Mouse (Mus musculus): ENCODE data around the gene Pptc7. TPM values are rescaled to one million over a fixed set of nuclear protein-coding genes. Genes with fewer than 3 reads are reported as not detected.

The Pptc7 gene
- polyA plus RNA-seq, 1 experiment from 2014 or later = 8.3 TPM

DNA sequence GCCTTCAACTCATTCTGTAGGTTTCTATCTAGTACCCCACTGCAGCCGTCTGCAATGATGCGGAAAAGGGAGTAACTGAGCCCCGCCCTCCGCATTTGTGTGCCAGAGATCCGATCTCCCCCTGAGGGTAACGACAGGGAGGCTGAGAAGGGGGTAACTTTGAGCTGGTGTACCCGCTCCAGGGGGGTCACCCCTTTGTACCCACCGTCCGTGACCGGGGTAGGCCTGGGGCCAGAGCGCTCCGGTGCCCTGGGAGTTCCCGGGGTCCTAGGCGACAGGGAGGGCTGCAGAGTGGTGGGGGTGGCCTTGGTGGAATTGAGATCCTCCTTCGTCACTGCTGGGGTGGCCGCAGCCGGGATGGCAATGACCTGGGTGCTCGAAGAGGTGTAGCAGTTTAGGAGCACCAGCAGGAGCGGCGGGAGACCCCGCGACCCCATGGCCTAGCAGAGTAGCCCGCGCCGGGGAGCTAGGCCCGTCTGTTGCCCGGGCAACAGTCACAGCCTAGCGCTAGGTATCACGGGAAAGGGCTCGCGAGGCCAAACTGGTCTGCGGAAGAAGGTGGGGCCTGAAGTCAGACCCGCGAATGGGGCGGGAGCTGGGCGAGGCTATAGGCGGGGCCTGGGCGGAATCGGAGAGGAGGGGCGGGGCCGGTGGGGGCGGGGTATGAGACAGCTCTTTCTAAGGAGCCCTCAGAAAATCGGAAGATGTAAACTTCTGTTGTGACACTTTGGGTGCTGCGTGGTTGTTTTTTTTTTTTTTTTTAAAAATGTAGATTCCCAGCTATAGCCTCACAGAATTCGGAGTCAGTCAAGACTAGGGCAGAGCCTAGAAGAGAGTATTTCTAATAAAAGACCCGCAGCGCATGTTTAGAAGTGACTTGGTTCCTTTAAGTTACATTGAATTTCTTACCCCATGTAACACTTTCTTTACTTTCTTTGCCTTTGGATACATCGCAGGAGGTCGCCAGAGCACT is 19.9 kb upstream of the Pptc7 start, which contains the start of gene Tctn1:
TSS of gene Tctn1 (minus strand) at position 528 of the 973 bp plus-strand sequence.
- H3K4me1 ChIP-seq (ENCODE audit: control insufficient read depth, insufficient read depth, low read length) = peaks cover 8% of the 10 kb centered on the region; the same call in 1 of the 2 replicates
- no peaks in the 10 kb centered on the region for H3K36me3 ChIP-seq (ENCODE audit: control insufficient read depth, insufficient read depth, low read length)
- no peaks in the 10 kb centered on the region for H3K27me3 ChIP-seq (ENCODE audit: control insufficient read depth, insufficient read depth, low read length)
- no peaks in the 10 kb centered on the region for H3K9me3 ChIP-seq (replicated peaks; ENCODE audit: control insufficient read depth, low read length)
- peak within 1 kb of the TSS; percentile 75 for H3K4me3 ChIP-seq (replicated peaks; ENCODE audit: low read length)
- H3K4me2 ChIP-seq (ENCODE audit: low read depth, low read length) = peak within 1 kb of the TSS; percentile 53
- peak; percentile 98 for ATAC-seq (ENCODE audit: insufficient read depth, low FRiP score)
- 1% methylated on average over 49 of the region's 49 CpGs for WGBS
- 0 out of 2 replicates have a peak within 1 kb of the TSS, but pooled peaks have one; percentile 34 for H3K27ac ChIP-seq (ENCODE audit: low read length)
- peak within 1 kb of the TSS; percentile 83 for H3K9ac ChIP-seq (ENCODE audit: low read length)

- no peak overlapping the region for H3K4me3 ChIP-seq (replicated peaks; ENCODE audit: low read length)
- no peaks in the 10 kb centered on the region for H3K36me3 ChIP-seq (ENCODE audit: control insufficient read depth, insufficient read depth, low read length)
- H3K4me2 ChIP-seq (ENCODE audit: low read depth, low read length) = no peak overlapping the region
- no peaks in the 10 kb centered on the region for H3K9me3 ChIP-seq (replicated peaks; ENCODE audit: control insufficient read depth, low read length)
- WGBS = 65% methylated on average over 3 of the region's 3 CpGs
- no peak overlapping the region for H3K9ac ChIP-seq (ENCODE audit: low read length)
- no peak for ATAC-seq (ENCODE audit: insufficient read depth, low FRiP score)
- H3K27ac ChIP-seq (ENCODE audit: low read length) = no peak overlapping the region
- H3K27me3 ChIP-seq (ENCODE audit: control insufficient read depth, insufficient read depth, low read length) = no peaks in the 10 kb centered on the region
- H3K4me1 ChIP-seq (ENCODE audit: control insufficient read depth, insufficient read depth, low read length) = peaks cover 8% of the 10 kb centered on the region; the same call in 1 of the 2 replicates
These were observed 19.0 kb upstream of the Pptc7 start for GRCm38 (mm10) chr5:122265187-122265586.

- 95% methylated on average over 2 of the region's 2 CpGs for WGBS
- ATAC-seq (ENCODE audit: insufficient read depth, low FRiP score) = no peak
- no peak overlapping the region for H3K4me2 ChIP-seq (ENCODE audit: low read depth, low read length)
- H3K9ac ChIP-seq (ENCODE audit: low read length) = no peak overlapping the region
- H3K9me3 ChIP-seq (replicated peaks; ENCODE audit: control insufficient read depth, low read length) = no peaks in the 10 kb centered on the region
- H3K36me3 ChIP-seq (ENCODE audit: control insufficient read depth, insufficient read depth, low read length) = no peaks in the 10 kb centered on the region
- peaks cover 8% of the 10 kb centered on the region; the same call in 1 of the 2 replicates for H3K4me1 ChIP-seq (ENCODE audit: control insufficient read depth, insufficient read depth, low read length)
- H3K27ac ChIP-seq (ENCODE audit: low read length) = no peak overlapping the region
- no peak overlapping the region for H3K4me3 ChIP-seq (replicated peaks; ENCODE audit: low read length)
- no peaks in the 10 kb centered on the region for H3K27me3 ChIP-seq (ENCODE audit: control insufficient read depth, insufficient read depth, low read length)
These were observed 18.2 kb upstream of the Pptc7 start for GRCm38 (mm10) chr5:122265942-122266341.

- Histone ChIP-seq H3K27ac (ENCODE audit: low read length) (no peak overlapping the region), H3K9ac (ENCODE audit: low read length) (no peak overlapping the region), H3K4me3 (replicated peaks; ENCODE audit: low read length) (no peak overlapping the region), H3K36me3 (ENCODE audit: control insufficient read depth, insufficient read depth, low read length) (no peaks in the 10 kb centered on the region), H3K9me3 (replicated peaks; ENCODE audit: control insufficient read depth, low read length) (no peaks in the 10 kb centered on the region), H3K4me2 (ENCODE audit: low read depth, low read length) (no peak overlapping the region), H3K27me3 (ENCODE audit: control insufficient read depth, insufficient read depth, low read length) (no peaks in the 10 kb centered on the region), H3K4me1 (ENCODE audit: control insufficient read depth, insufficient read depth, low read length) (peaks cover 8% of the 10 kb centered on the region; the same call in 1 of the 2 replicates)
- WGBS = 67% methylated on average over 7 of the region's 7 CpGs
- no peak for ATAC-seq (ENCODE audit: insufficient read depth, low FRiP score)
These were observed 17.0 kb upstream of the Pptc7 start for GRCm38 (mm10) chr5:122267136-122267535.

GRCm38 (mm10) chr5:122267899-122268298 is 16.3 kb upstream of the Pptc7 start:
- no peak overlapping the region for H3K4me3 ChIP-seq (replicated peaks; ENCODE audit: low read length)
- H3K4me1 ChIP-seq (ENCODE audit: control insufficient read depth, insufficient read depth, low read length) = peaks cover 8% of the 10 kb centered on the region; the same call in 1 of the 2 replicates
- no peak for ATAC-seq (ENCODE audit: insufficient read depth, low FRiP score)
- no peaks in the 10 kb centered on the region for H3K9me3 ChIP-seq (replicated peaks; ENCODE audit: control insufficient read depth, low read length)
- H3K27ac ChIP-seq (ENCODE audit: low read length) = no peak overlapping the region
- no peak overlapping the region for H3K9ac ChIP-seq (ENCODE audit: low read length)
- WGBS = 18% methylated on average over 5 of the region's 5 CpGs
- H3K27me3 ChIP-seq (ENCODE audit: control insufficient read depth, insufficient read depth, low read length) = no peaks in the 10 kb centered on the region
- H3K4me2 ChIP-seq (ENCODE audit: low read depth, low read length) = no peak overlapping the region
- H3K36me3 ChIP-seq (ENCODE audit: control insufficient read depth, insufficient read depth, low read length) = no peaks in the 10 kb centered on the region

- no peak overlapping the region for H3K4me3 ChIP-seq (replicated peaks; ENCODE audit: low read length)
- ATAC-seq (ENCODE audit: insufficient read depth, low FRiP score) = peak; percentile 61; the same call in 1 of the 2 replicates
- no peak overlapping the region for H3K4me2 ChIP-seq (ENCODE audit: low read depth, low read length)
- no peaks in the 10 kb centered on the region for H3K27me3 ChIP-seq (ENCODE audit: control insufficient read depth, insufficient read depth, low read length)
- H3K27ac ChIP-seq (ENCODE audit: low read length) = peak overlapping the region; percentile 74; the same call in 1 of the 2 replicates
- no peaks in the 10 kb centered on the region for H3K4me1 ChIP-seq (ENCODE audit: control insufficient read depth, insufficient read depth, low read length)
- H3K36me3 ChIP-seq (ENCODE audit: control insufficient read depth, insufficient read depth, low read length) = no peaks in the 10 kb centered on the region
- WGBS = 46% methylated on average over 12 of the region's 12 CpGs
- H3K9ac ChIP-seq (ENCODE audit: low read length) = no peak overlapping the region
- H3K9me3 ChIP-seq (replicated peaks; ENCODE audit: control insufficient read depth, low read length) = no peaks in the 10 kb centered on the region
These were observed 15.1 kb upstream of the Pptc7 start for GRCm38 (mm10) chr5:122268858-122269604.

DNA sequence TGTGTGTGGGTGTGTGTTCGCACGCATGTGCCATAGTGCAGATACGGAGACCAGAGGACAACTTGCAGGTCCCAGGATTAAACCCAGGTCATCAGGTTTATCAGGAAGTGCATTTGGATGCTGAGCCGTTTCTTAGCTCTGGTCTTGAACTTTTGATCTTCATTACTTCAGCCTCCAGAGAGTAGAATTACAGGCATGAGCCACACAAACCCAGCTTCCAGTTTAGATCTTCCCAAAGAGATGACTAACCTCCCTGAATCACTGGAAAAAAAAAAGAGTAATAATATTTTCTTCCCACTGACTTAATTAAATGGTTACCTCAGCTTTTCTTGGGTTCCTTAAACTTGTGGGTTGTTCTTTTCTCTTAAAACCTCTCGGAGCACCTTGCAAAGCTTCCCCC is 11.3 kb upstream of the Pptc7 start:
- Histone ChIP-seq H3K27ac (ENCODE audit: low read length) (no peak overlapping the region), H3K9ac (ENCODE audit: low read length) (no peak overlapping the region), H3K4me2 (ENCODE audit: low read depth, low read length) (no peak overlapping the region), H3K4me3 (replicated peaks; ENCODE audit: low read length) (no peak overlapping the region), H3K27me3 (ENCODE audit: control insufficient read depth, insufficient read depth, low read length) (no peaks in the 10 kb centered on the region), H3K4me1 (ENCODE audit: control insufficient read depth, insufficient read depth, low read length) (no peaks in the 10 kb centered on the region), H3K9me3 (replicated peaks; ENCODE audit: control insufficient read depth, low read length) (no peaks in the 10 kb centered on the region), H3K36me3 (ENCODE audit: control insufficient read depth, insufficient read depth, low read length) (no peaks in the 10 kb centered on the region)
- WGBS = 74% methylated on average over 5 of the region's 5 CpGs
- no peak for ATAC-seq (ENCODE audit: insufficient read depth, low FRiP score)

DNA sequence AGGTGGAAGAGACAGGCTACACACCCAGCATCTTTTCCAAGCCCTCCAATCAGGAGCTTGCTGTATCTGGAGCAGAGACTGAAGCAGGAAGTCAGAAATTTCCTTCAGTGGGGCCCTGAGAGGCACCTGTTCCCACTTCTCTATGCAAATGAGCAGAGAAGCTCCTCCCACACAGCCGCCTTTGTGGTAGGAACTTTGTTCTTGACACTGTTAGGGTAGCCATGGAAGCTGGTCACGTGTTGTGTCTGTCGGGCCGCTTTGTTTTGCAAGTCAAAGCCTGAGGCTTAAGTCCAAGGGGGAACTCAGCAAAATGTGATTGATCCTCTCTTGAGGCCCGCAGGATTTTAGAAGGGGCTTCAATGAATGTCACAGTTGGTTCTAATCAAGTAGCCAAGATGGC is 9.4 kb upstream of the Pptc7 start:
- Histone ChIP-seq H3K27ac (ENCODE audit: low read length) (no peak overlapping the region), H3K9me3 (replicated peaks; ENCODE audit: control insufficient read depth, low read length) (no peaks in the 10 kb centered on the region), H3K9ac (ENCODE audit: low read length) (no peak overlapping the region), H3K4me3 (replicated peaks; ENCODE audit: low read length) (no peak overlapping the region), H3K36me3 (ENCODE audit: control insufficient read depth, insufficient read depth, low read length) (no peaks in the 10 kb centered on the region), H3K4me2 (ENCODE audit: low read depth, low read length) (no peak overlapping the region), H3K4me1 (ENCODE audit: control insufficient read depth, insufficient read depth, low read length) (no peaks in the 10 kb centered on the region), H3K27me3 (ENCODE audit: control insufficient read depth, insufficient read depth, low read length) (no peaks in the 10 kb centered on the region)
- 29% methylated on average over 5 of the region's 5 CpGs for WGBS
- peak; percentile 65; the same call in 1 of the 2 replicates for ATAC-seq (ENCODE audit: insufficient read depth, low FRiP score)

DNA sequence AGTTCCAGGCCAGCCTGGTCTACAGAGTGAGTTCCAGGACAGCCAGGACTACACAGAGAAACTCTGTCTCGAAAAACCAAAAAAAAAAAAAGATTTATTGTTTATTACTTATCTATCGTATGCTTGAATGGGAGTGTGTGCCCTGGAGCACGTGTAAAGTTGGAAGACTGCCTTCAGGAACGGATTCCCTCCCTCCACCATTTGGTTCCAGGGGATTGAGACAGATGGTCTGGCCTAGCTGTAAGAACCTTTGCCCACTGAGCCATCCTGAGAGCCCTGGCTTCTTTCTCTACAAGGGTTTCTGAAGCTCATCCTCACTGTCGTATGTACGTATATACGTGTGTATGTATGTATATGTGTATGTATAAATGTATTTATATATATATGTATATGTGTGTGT is 5.2 kb upstream of the Pptc7 start:
- Histone ChIP-seq H3K4me1 (ENCODE audit: control insufficient read depth, insufficient read depth, low read length) (peaks cover 12% of the 10 kb centered on the region), H3K9me3 (replicated peaks; ENCODE audit: control insufficient read depth, low read length) (no peaks in the 10 kb centered on the region), H3K4me3 (replicated peaks; ENCODE audit: low read length) (no peak overlapping the region), H3K9ac (ENCODE audit: low read length) (no peak overlapping the region), H3K36me3 (ENCODE audit: control insufficient read depth, insufficient read depth, low read length) (no peaks in the 10 kb centered on the region), H3K27ac (ENCODE audit: low read length) (no peak overlapping the region), H3K4me2 (ENCODE audit: low read depth, low read length) (no peak overlapping the region), H3K27me3 (ENCODE audit: control insufficient read depth, insufficient read depth, low read length) (no peaks in the 10 kb centered on the region)
- 77% methylated on average over 7 of the region's 7 CpGs for WGBS
- no peak for ATAC-seq (ENCODE audit: insufficient read depth, low FRiP score)
